Mouse (Mus musculus) lung, embryonic 14.5 days (tissue): ENCODE measurements around the gene Il10rb. TPM values are rescaled to one million over a fixed set of nuclear protein-coding genes. Genes with fewer than 3 reads are reported as not detected.

ENCODE experiments used
- ATAC-seq: fragments of 200-750 bp; cut with Nextera tagmentation; 2 replicates; pipeline ENCODE4 v1.8.0; 2017; ENCODE audit warnings: mild to moderate bottlenecking, moderate TSS enrichment, moderate library complexity; ENCODE audit not compliant: insufficient read depth
- DNase-seq: peaks from one replicate; pipeline ENCODE4 v3.0.0-alpha.2; 2015
- H3K27ac ChIP-seq: fragments of 300-500 bp; sonication (generic); 2 replicates; pipeline ENCODE4 v1.5.1; 2014; ENCODE audit warnings: low read depth, mild to moderate bottlenecking, moderate library complexity
- H3K27me3 ChIP-seq: fragments of 300-500 bp; sonication (generic); 2 replicates; pipeline ENCODE4 v1.6.1; 2014; ENCODE audit warnings: low read length, control low read depth; ENCODE audit not compliant: insufficient read depth
- H3K36me3 ChIP-seq: fragments of 300-500 bp; sonication (generic); 2 replicates; pipeline ENCODE4 v1.6.1; 2014; ENCODE audit warnings: control low read depth; ENCODE audit not compliant: insufficient read depth
- H3K4me1 ChIP-seq: fragments of 300-500 bp; sonication (generic); 2 replicates; pipeline ENCODE4 v1.6.1; 2014; ENCODE audit warnings: antibody characterized with exemption, control low read depth; ENCODE audit not compliant: insufficient read depth
- H3K4me2 ChIP-seq: fragments of 300-500 bp; sonication (generic); 2 replicates; pipeline ENCODE4 v1.6.1; 2014; ENCODE audit warnings: mild to moderate bottlenecking
- H3K4me3 ChIP-seq: fragments of 300-500 bp; sonication (generic); 2 replicates; pipeline ENCODE4 v1.5.1; 2014; ENCODE audit warnings: low read depth, low read length
- H3K9ac ChIP-seq: fragments of 300-500 bp; sonication (generic); 2 replicates; pipeline ENCODE4 v1.6.1; 2014
- H3K9me3 ChIP-seq: fragments of 300-500 bp; sonication (generic); 2 replicates; pipeline ENCODE4 v1.6.1; 2016; ENCODE audit warnings: low read depth, low read length, control low read depth
- CTCF ChIP-seq: IDR thresholded peaks from 2 replicates; pipeline ENCODE4 v1.5.1; 2016; ENCODE audit warnings: antibody characterized with exemption, low read depth
- WGBS: fragments of 180-500 bp; shearing (Covaris S2); extraction: QIAGEN DNeasy Blood & Tissue Kit; methylation state at CpG from one replicate; pipeline ENCODE4 v1.1.7; 2014; 5-methylcytosine and 5-hydroxymethylcytosine counted together
- polyA plus RNA-seq: library from polyadenylated mRNA; unstranded; fragments of >200 nt; fragmentation: Nextera tagmentation; extraction: Ambion mirVana; gene quantifications from 2 replicates; pipeline ENCODE4 v1.2.1, GENCODE M21; 2014

Il10rb gene
- polyA plus RNA-seq, 1 experiment from 2014 or later: 32.8 TPM

DNA sequence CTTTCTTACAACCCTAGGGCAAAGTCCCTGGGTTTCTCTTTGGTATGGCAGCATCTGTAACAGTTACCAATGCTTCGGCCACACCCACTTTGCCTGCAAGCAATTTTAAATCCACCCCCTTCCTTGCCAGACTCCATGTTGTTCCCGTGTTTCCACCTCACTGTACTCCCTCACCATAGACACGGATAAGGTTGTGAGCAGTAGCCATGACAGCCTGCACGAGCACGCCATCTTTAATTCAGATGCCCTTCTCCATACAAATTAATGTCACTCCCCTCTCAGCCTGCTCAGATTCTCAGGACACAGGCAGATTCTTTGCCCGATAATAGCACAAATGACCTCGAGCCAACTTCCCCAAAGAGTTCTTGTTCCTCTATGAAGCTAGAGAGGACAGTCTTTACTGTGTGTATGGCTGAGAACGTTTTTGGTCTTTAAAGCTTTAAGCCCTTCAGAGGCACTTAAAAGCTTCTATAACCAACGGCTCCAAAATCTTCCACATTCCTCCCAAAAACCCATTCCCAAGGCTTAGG, 23.6 kb upstream of the Il10rb start:
- H3K4me3 ChIP-seq: no peak overlapping the region
- H3K9me3 ChIP-seq: no peaks in the 10 kb centered on the region
- WGBS: 87% methylated on average over 9 of the region's 9 CpGs

GRCm38 (mm10) chr16:91384221-91384620, 21.7 kb upstream of the Il10rb start:
- no peak for ATAC-seq
- Histone ChIP-seq H3K9ac (no peak overlapping the region), H3K9me3 (no peaks in the 10 kb centered on the region), H3K4me3 (no peak overlapping the region), H3K4me2 (no peak overlapping the region), H3K4me1 (0 out of 2 replicates have a peak, but pooled peaks cover 2% of the 10 kb centered on the region), H3K36me3 (peaks cover 36% of the 10 kb centered on the region), H3K27me3 (no peaks in the 10 kb centered on the region), H3K27ac (no peak overlapping the region)
- DNase-seq: no peak
- TF ChIP-seq CTCF: no peak
- WGBS: 65% methylated on average over 4 of the region's 4 CpGs

More for the DNA sequence above, 23.6 kb upstream of the Il10rb start:
- H3K9ac ChIP-seq: no peak overlapping the region
- no peak for ATAC-seq
- 0 out of 2 replicates have a peak, but pooled peaks cover 7% of the 10 kb centered on the region for H3K4me1 ChIP-seq
- no peak overlapping the region for H3K27ac ChIP-seq
- H3K36me3 ChIP-seq: peaks cover 24% of the 10 kb centered on the region
- no peak for DNase-seq
- H3K27me3 ChIP-seq: no peaks in the 10 kb centered on the region
- TF ChIP-seq CTCF: no peak
- H3K4me2 ChIP-seq: no peak overlapping the region

DNA sequence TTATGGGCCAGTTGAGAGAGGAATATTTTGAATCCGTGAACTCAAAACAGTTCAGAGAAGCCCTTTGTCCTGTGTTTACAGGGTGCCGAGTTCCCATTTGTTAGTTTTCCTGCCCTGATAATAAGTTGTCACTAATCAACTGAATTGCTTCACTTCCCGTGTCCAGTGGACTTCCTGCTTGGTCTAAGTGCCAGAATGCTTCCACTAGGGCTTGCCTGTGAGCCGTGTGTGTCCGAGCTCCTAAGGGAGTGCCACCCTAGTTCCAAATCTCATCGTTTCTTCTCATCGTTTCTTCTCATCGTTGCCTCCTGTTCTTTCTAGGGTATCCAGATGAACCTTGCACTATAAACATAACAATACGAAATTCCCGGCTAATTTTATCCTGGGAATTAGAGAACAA, 20.3 kb upstream of the Il10rb start:
- ATAC-seq: 0 out of 2 replicates have a peak, but pooled peaks have one; percentile 24
- Histone ChIP-seq H3K4me2 (no peak overlapping the region), H3K27ac (peak overlapping the region; percentile 18; the same call in 1 of the 2 replicates), H3K36me3 (peaks cover 43% of the 10 kb centered on the region), H3K27me3 (no peaks in the 10 kb centered on the region), H3K9ac (no peak overlapping the region), H3K4me1 (no peaks in the 10 kb centered on the region), H3K4me3 (no peak overlapping the region), H3K9me3 (0 out of 2 replicates have a peak, but pooled peaks cover 2% of the 10 kb centered on the region)
- 46% methylated on average over 10 of the region's 10 CpGs for WGBS
- DNase-seq: peak; percentile 44
- TF ChIP-seq CTCF: no peak

- Histone ChIP-seq H3K4me3 (no peak overlapping the region), H3K36me3 (peaks cover 44% of the 10 kb centered on the region), H3K27me3 (no peaks in the 10 kb centered on the region), H3K4me2 (no peak overlapping the region), H3K4me1 (no peaks in the 10 kb centered on the region), H3K27ac (no peak overlapping the region), H3K9me3 (0 out of 2 replicates have a peak, but pooled peaks cover 2% of the 10 kb centered on the region), H3K9ac (no peak overlapping the region)
- no peak for DNase-seq
- WGBS: 89% methylated on average over 10 of the region's 10 CpGs
- ATAC-seq: no peak
- TF ChIP-seq CTCF: no peak
Observed at GRCm38 (mm10) chr16:91386419-91387120, 19.4 kb upstream of the Il10rb start.

GRCm38 (mm10) chr16:91387121-91387486, 18.9 kb upstream of the Il10rb start:
- Histone ChIP-seq H3K9me3 (0 out of 2 replicates have a peak, but pooled peaks cover 2% of the 10 kb centered on the region), H3K4me3 (no peak overlapping the region), H3K4me1 (no peaks in the 10 kb centered on the region), H3K27me3 (no peaks in the 10 kb centered on the region), H3K9ac (no peak overlapping the region), H3K27ac (no peak overlapping the region), H3K36me3 (peaks cover 49% of the 10 kb centered on the region), H3K4me2 (no peak overlapping the region)
- TF ChIP-seq CTCF: no peak
- ATAC-seq (no peak), DNase-seq (no peak)
- 81% methylated on average over 3 of the region's 3 CpGs for WGBS

GRCm38 (mm10) chr16:91390100-91390499, 15.9 kb upstream of the Il10rb start:
- Histone ChIP-seq H3K36me3 (peaks cover 64% of the 10 kb centered on the region), H3K27ac (no peak overlapping the region), H3K4me2 (no peak overlapping the region), H3K9ac (no peak overlapping the region), H3K4me1 (no peaks in the 10 kb centered on the region), H3K27me3 (no peaks in the 10 kb centered on the region), H3K4me3 (no peak overlapping the region), H3K9me3 (0 out of 2 replicates have a peak, but pooled peaks cover 2% of the 10 kb centered on the region)
- no peak for ATAC-seq
- peak; percentile 39 for DNase-seq
- 85% methylated on average over 4 of the region's 4 CpGs for WGBS
- peak; percentile 65 for TF ChIP-seq CTCF

GRCm38 (mm10) chr16:91391421-91391820, 14.5 kb upstream of the Il10rb start, which contains the start of gene Gm21970:
Gene Gm21970, plus strand, starts transcription at chr16:91391721.
- Histone ChIP-seq H3K4me1 (no peaks in the 10 kb centered on the region), H3K9me3 (0 out of 2 replicates have a peak, but pooled peaks cover 2% of the 10 kb centered on the region), H3K36me3 (peaks cover 72% of the 10 kb centered on the region), H3K27me3 (no peaks in the 10 kb centered on the region), H3K27ac (no peak within 1 kb of the TSS), H3K9ac (no peak within 1 kb of the TSS), H3K4me2 (no peak within 1 kb of the TSS), H3K4me3 (no peak within 1 kb of the TSS)
- no peak for DNase-seq
- TF ChIP-seq CTCF: no peak
- ATAC-seq: no peak
- WGBS: 80% methylated on average over 5 of the region's 5 CpGs
